Mouse (Mus musculus): ENCODE measurements around the gene Zscan2.

Zscan2 gene

GRCm38 (mm10) chr7:80843910-80844640 is 16.6 kb upstream of the Zscan2 start:
- ATAC-seq (ENCODE audit: low TSS enrichment) = no peak

DNA sequence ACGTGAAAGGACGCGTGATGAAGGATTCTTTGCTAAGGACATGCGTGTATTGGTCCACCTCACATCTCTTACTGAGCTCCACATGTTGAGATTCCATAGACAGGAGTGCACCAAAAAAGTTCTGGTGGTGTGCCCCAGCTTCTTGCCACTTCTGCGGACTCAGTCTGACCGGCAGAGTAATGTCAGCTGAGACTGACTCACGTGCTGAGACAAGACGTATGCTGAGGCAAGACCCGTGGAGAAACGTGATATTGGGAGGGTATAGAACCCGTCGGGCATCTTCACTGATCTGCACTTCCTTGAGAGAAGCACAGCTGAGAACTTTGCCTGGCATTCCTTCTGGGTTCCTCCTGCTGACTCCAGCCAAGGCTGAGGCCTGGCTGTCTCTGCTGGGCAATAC is 16.0 kb upstream of the Zscan2 start:
- ATAC-seq (ENCODE audit: low TSS enrichment) = no peak

- no peak for ATAC-seq (ENCODE audit: low TSS enrichment)
These were observed 15.0 kb upstream of the Zscan2 start for GRCm38 (mm10) chr7:80845621-80846279.

DNA sequence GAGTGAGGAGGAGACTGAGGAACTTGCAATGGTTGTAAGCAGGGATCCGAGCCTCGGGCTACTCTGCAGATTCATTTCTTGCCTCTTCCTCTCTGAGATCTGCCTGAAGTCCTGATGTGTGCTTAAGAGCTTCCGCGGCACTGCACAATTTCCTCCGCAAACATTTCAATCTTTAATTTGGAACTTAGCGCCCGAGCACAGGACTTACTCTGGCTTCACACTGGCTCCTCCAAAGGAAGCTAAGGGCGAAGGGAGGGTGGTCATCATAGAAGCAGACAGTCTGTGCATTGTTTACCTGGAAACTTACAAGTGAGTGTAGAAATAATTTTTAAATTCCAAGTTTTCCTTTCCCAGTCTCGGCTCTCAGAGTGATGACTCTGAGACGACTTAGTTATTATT is 14.4 kb upstream of the Zscan2 start:
- no peak for ATAC-seq (ENCODE audit: low TSS enrichment)

DNA sequence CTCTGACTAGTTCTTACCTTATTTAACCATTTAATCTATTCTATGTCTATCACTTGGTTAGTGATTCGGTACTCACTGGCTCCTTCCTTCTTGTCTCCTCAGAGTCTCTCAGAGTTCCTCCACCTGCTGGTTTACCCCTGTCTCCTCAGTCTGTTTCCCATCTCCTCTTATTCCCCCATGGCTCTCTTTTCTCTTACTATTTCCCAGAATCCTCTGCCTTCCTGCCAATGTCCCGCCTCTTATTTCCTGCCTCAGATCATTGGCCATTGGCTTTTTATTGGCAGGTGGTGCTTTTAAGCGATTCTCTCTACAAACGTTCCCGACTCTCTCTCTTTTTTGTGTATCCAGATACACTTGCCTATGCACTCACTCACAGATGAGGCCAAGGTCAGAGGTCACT is 14.0 kb upstream of the Zscan2 start:
- no peak for ATAC-seq (ENCODE audit: low TSS enrichment)

DNA sequence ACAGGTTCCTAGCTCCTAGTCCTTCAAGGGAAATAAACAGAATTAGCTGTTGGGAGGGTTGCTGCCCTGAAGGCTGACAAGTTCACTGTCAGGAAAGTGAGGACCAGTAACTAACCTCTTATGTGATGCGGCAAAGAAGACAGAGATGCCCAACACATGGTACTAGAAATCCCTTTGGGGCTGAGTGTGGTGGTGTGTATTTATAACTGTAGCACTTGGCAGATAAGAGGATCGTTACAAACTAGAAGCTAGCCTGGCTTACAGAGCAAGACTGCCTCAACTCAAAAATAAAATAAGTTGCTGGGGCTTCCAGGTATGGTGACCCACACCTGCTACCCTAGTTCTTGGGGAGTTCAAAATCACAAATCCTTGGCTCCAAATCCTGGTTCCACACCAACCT is 11.5 kb upstream of the Zscan2 start:
- ATAC-seq (ENCODE audit: low TSS enrichment) = no peak

DNA sequence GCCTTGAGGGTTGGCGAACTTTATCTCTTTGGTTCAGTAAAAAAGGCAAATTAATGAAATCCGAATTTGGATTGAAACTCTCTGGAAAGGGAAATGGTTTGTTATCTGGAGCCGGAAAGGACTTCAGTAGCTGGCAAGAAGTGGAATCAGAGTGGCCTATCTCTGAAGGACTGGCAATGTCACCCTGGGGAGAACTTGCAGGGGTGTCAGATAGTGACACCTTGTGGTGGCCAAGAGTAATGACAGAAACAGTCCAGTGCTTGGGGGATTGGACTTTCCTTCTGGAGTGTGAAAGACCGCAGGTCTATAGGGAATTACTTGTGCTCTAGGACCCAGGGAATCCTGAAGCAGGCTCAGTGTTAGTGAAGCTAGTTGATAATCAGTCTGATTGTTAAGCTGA is 11.0 kb upstream of the Zscan2 start:
- peak; percentile 78 for ATAC-seq (ENCODE audit: low TSS enrichment)

DNA sequence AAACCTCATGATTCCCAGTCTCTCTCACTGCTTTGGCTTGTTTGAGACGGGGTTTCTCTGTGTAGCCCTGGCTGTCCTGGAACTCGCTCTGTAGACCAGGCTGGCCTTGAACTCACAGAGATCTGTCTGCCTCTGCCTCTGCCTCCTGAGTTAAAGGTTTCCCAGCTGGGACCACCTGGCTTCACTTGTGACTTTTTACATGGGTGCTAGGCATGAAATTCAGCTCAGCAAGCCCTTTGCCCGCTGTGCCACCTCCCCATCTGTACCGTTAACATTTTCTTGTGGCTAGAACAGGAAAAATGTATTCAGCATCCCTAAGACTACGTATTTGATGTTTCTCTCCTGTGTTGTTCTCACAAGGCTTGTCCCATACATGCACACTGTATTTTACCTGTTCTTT is 10.2 kb upstream of the Zscan2 start:
- no peak for ATAC-seq (ENCODE audit: low TSS enrichment)

DNA sequence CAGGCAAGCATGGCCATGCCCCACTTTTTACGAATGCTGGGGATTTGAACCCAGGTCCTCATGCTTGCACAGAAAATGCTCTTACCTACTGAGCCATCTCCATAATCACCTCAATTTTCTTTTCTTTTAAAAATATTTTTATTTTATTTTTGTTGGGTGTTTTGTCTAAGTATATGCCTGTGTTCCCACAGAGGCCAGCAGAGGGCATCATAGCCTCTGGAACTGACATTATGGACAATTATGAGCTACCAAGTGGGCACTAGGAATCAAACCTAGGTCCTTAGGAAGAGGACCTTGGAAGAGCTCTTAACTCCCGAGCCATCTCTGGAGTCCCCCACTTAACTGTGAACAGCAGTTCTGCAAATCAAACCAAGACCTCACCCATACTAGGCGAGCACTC is 7.5 kb upstream of the Zscan2 start:
- ATAC-seq (ENCODE audit: low TSS enrichment) = no peak

DNA sequence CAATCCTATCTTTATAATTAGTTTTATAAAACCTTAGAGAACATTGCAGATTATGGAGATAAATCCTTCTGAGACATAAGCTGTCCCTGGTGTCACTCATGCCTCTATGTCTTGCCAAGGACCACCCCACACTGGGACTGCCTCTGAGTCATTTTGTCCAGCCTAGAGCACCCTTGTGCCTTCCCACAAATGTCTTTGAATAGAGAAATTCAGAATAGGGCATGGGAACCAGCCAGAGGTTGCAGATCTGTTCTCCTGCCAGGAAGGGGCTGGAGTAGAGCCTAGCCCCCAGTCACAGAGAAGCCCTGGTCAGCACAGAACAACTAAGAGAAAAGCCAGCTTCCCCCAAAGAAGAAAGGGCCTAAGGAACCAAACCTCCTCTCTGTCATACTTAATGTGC is 5.4 kb upstream of the Zscan2 start:
- no peak for ATAC-seq (ENCODE audit: low TSS enrichment)

GRCm38 (mm10) chr7:80857181-80857580 is 3.5 kb upstream of the Zscan2 start:
- ATAC-seq (ENCODE audit: low TSS enrichment) = peak; percentile 56; the same call in 1 of the 2 replicates

DNA sequence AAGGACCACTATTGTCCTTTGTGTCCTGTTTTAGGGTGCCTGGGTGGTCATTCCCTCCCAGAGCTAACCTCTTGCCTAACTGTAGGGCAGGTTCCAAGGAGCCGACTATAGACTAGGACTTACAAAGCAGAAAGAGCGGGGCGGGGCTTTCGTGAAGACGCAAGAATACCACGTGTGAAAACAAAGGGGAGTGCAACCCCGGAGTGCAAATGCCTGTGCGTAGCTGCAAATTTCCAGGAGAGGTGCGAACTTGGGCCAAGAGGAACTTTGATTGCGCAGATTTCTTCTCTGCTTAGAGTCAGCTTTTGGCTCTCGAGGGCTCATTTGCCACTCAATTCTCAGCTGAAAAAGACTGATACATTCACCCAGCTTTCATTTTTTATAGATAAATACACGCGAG is 493 bp upstream of the Zscan2 start:
- ATAC-seq (ENCODE audit: low TSS enrichment) = 0 out of 2 replicates have a peak, but pooled peaks have one; percentile 14

DNA sequence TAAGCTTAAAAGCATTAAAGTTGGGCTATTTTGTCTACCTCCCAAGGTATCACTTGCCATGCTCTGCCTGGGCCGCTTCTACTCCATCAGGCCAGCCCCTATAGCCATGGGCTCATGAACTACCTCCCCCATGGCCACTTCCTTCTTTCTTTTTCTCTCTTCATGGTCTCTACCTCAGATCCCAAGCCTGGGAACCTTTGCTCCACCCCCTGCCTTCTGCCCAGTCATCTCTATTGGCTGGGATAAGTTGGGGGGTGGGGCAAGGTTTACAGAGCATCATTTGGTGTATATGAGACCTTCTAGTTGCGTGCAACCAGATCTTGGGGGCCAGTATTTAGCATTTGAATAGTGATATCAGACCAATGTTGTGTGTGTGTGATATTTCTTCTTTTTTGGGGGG is 1.8 kb downstream of the Zscan2 start:
- ATAC-seq (ENCODE audit: low TSS enrichment) = no peak

GRCm38 (mm10) chr7:80863520-80863919 is 2.8 kb downstream of the Zscan2 start:
- ATAC-seq (ENCODE audit: low TSS enrichment) = no peak

GRCm38 (mm10) chr7:80864151-80864550 is 3.4 kb downstream of the Zscan2 start:
- no peak for ATAC-seq (ENCODE audit: low TSS enrichment)

DNA sequence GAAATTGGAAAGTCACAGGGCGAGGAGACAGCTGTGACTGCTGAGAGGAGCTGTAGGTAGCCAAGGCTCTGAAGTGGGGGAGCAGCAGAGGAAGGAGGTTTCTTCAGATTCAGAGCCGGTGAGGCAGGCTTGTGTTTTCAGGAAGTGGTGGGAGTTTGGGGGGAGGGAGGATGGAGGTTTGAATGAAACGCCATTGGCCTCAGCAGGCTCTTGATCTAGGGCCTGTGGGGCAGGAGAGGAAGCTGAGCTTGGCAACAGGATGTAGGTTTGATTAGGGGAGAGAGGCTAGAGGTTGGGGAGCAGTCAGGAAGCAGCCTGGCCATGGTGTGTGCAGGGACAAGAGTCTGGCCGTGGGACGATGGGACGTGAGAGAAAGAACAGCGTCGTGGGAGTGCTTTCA is 4.1 kb downstream of the Zscan2 start:
- peak; percentile 31; the same call in 1 of the 2 replicates for ATAC-seq (ENCODE audit: low TSS enrichment)

DNA sequence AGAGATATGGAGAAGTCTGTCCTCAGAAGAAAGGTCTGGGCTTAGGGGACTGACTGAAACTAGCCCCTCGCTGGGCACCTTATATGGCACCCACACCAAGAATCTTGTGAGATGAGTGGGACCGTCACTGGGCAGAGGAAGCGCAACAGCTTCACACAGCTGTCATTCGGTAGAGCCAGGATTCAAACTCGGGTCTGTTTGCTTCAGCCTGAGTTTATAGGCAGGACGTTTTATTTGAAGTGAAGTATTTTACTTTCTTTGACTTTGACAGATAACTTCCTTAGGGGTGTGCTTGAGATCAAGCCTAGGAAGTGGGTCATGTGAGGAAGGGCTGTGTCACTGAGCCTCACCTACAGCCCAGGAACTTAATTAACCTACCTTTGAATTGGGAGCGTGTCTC is 4.8 kb downstream of the Zscan2 start:
- ATAC-seq (ENCODE audit: low TSS enrichment) = no peak

- ATAC-seq (ENCODE audit: low TSS enrichment) = no peak
These were observed 5.9 kb downstream of the Zscan2 start for GRCm38 (mm10) chr7:80866514-80867147.

DNA sequence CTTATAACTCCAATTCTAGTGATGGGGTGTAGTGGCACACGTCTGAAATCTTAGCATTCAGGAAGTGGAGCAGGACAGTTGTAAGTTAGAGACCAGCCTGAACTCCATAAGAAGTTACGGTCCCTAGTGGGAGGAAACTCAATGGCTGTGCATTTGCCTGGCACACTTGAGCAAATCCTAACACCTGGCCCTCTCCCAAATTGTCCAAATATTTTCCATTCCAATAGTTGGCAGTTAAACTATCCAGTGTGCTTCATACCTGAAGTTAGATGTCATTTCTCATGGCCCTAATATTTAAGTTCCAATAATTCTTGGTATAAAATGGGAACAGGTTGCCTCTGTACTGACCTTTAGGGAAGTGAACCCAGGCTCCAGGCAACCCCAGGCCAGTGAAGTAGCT is 8.0 kb downstream of the Zscan2 start:
- no peak for ATAC-seq (ENCODE audit: low TSS enrichment)

GRCm38 (mm10) chr7:80873038-80873437 is 12.3 kb downstream of the Zscan2 start:
- no peak for ATAC-seq (ENCODE audit: low TSS enrichment)

GRCm38 (mm10) chr7:80873631-80874030 is 12.9 kb downstream of the Zscan2 start:
- ATAC-seq (ENCODE audit: low TSS enrichment) = no peak

DNA sequence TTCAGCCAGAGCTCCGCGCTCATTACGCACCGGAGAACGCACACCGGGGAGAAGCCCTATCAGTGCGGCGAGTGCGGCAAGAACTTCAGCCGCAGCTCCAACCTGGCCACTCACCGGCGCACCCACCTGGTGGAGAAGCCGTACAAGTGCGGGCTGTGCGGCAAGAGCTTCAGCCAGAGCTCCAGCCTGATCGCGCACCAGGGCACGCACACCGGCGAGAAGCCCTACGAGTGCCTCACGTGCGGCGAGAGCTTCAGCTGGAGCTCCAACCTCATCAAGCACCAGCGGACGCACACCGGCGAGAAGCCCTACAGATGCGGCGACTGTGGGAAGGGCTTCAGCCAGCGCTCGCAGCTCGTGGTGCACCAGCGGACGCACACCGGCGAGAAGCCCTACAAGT is 15.0 kb downstream of the Zscan2 start:
- no peak for ATAC-seq (ENCODE audit: low TSS enrichment)

DNA sequence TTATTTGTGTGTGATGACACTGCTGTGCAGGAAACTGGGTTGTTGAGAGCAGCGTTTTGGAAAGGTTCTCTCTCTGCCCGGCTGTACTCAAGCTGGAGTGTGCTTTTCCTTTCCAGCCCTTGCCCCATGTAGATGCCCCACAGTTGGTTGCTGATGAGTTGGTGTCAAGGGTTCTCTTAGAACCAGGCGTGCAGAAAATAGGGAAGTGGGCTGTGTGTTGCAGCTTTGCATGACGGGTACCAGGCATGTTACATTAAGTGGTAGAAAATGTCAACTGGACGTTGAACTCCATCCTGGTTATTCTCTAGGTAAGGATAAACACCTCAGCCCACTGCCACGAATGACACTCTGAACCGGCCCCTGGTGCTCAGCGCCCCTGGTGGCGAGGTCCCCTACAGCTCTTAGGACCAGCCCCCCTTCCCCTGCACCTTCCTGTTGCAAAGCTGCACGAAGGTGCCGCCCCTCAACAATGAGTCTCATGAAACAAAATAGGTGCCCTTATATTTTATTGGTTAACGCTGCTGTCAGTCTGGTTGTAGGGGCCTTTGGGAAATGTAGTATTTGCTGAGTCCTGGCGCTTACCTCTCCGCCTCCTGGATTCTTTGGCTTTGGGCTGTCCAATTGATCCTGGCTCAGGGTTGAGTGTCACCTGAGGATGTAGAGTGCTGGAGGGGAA is 22.2 kb downstream of the Zscan2 start:
- ATAC-seq (ENCODE audit: low TSS enrichment) = peak; percentile 97
